Mouse (Mus musculus) lung, postnatal 0 days (tissue): ENCODE data around the gene Fam171b.

Experiments
- CTCF ChIP-seq: IDR thresholded peaks from 2 replicates; pipeline ENCODE4 v1.5.1; 2016; ENCODE audit warnings: antibody characterized with exemption, mild to moderate bottlenecking
- EP300 ChIP-seq: IDR thresholded peaks from 2 replicates; pipeline ENCODE4 v1.6.1; 2016; ENCODE audit warnings: antibody characterized with exemption, mild to moderate bottlenecking, control low read depth

GRCm38 (mm10) chr2:83853423-83853822 is 41.0 kb downstream of the Fam171b start:
- no peak for TF ChIP-seq CTCF
- no peak for TF ChIP-seq EP300
